ENCODE assay signal across 16 mouse cellular contexts in the genomic region with DNA sequence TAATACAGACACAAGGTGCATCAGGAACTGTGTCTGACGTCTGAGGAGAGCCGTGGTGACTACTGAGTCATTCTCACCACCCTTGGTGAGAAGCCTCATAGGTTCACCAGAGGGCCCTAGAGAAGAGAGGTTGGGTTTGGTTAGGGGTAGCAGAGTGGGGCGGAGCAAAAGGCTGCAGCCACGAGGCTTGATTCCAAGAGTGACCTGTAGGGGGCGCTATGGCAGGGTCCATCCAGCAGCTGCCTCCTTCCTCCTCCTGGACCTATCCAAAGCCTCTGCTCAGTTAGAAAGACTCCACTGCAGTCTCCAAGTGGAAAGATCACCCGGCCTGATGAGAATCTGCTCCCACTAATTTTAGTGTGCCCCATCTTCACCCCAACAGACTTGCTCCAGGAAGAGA.
DNase-seq lines count a peak whose midpoint lies in the region; ATAC-seq and TF ChIP-seq lines count a peak whose summit lies in the region.
"Had no signal": no experiment of that assay in that cellular context is flagged by ENCODE, and none has a peak within 500 bp of the region (broad histone marks: within the 10 kb centered on the region; RNA-seq: fewer than 3 reads in every experiment).

No protein-coding gene starts in this region.

- H3K4me3 ChIP-seq in kidney, adult 2 months (ENCODE audit: insufficient read depth, low read depth, low read length), result no peak overlapping the region
- no peak overlapping the region for H3K4me3 ChIP-seq in midbrain, postnatal 0 days (ENCODE audit: low read depth, low read length)
- no peak overlapping the region for H3K4me3 ChIP-seq in midbrain, embryonic 14.5 days (replicated peaks; ENCODE audit: low read depth, low read length)
- no peak overlapping the region for H3K4me3 ChIP-seq in MEL (ENCODE audit: control insufficient read depth in 1 of 2, insufficient read depth in 1 of 2, low read depth in 2 of 2, low read length in 2 of 2)
- H3K4me3 ChIP-seq: embryonic facial prominence, embryonic 15.5 days; forebrain, embryonic 12.5 days; hindbrain, embryonic 12.5 days; limb, embryonic 12.5 days; lung, embryonic 15.5 days had no signal

- H3K79me2 ChIP-seq in MEL (ENCODE audit: control insufficient read depth, insufficient read depth, low read length, poor library complexity), result no peaks in the 10 kb centered on the region

- DNase-seq in kidney, adult 2 months, result no peak
- no peak for DNase-seq in kidney, postnatal 14 days
- no peak for DNase-seq in midbrain, postnatal 0 days (ENCODE audit: low spot score)
- DNase-seq in midbrain, embryonic 14.5 days, result no peak
- no peak for DNase-seq in MEL (ENCODE audit: low read depth, low spot score)
- DNase-seq in testis, postnatal 10 days (ENCODE audit: low spot score), result peak; percentile 54
- no peak for DNase-seq in yolk sac, embryonic 10.5 days (ENCODE audit: low spot score)
- DNase-seq: cerebellum, adult 8-10 months; heart, adult 11 months; kidney, adult 11 months had no signal

- no peak for ATAC-seq in midbrain, postnatal 0 days (ENCODE audit: low FRiP score)
- ATAC-seq in midbrain, embryonic 14.5 days (ENCODE audit: low FRiP score, low TSS enrichment), result no peak
- ATAC-seq: CD4-positive, CD25-positive, alpha-beta regulatory T cell, adult 4 months had no signal

- H3K27me3 ChIP-seq in kidney, adult 2 months (replicated peaks; ENCODE audit: control insufficient read depth, insufficient read depth, low read length), result no peaks in the 10 kb centered on the region
- H3K27me3 ChIP-seq in midbrain, postnatal 0 days (ENCODE audit: insufficient read depth, low read length), result no peaks in the 10 kb centered on the region
- H3K27me3 ChIP-seq in midbrain, embryonic 14.5 days (ENCODE audit: control insufficient read depth, insufficient read depth, low read length), result no peaks in the 10 kb centered on the region
- H3K27me3 ChIP-seq in MEL (ENCODE audit: control insufficient read depth in 1 of 2, insufficient read depth in 2 of 2, low read length in 2 of 2), result no peaks in the 10 kb centered on the region
- H3K27me3 ChIP-seq: embryonic facial prominence, embryonic 15.5 days; forebrain, embryonic 12.5 days; hindbrain, embryonic 12.5 days; limb, embryonic 12.5 days; lung, embryonic 15.5 days had no signal

- H3K9ac ChIP-seq in midbrain, postnatal 0 days (replicated peaks; ENCODE audit: low read length, poor library complexity, severe bottlenecking), result no peak overlapping the region
- H3K9ac ChIP-seq in midbrain, embryonic 14.5 days (replicated peaks; ENCODE audit: low read length), result no peak overlapping the region
- H3K9ac ChIP-seq in MEL (ENCODE audit: control insufficient read depth, low read depth, low read length, poor library complexity, severe bottlenecking), result no peak overlapping the region
- H3K9ac ChIP-seq: embryonic facial prominence, embryonic 15.5 days; forebrain, embryonic 12.5 days; hindbrain, embryonic 12.5 days; limb, embryonic 12.5 days; lung, embryonic 15.5 days had no signal

- no peaks in the 10 kb centered on the region for H3K36me3 ChIP-seq in kidney, adult 2 months (ENCODE audit: control insufficient read depth, insufficient read depth, low read length)
- H3K36me3 ChIP-seq in midbrain, postnatal 0 days (ENCODE audit: insufficient read depth, low read length), result no peaks in the 10 kb centered on the region
- no peaks in the 10 kb centered on the region for H3K36me3 ChIP-seq in midbrain, embryonic 14.5 days (ENCODE audit: control insufficient read depth, insufficient read depth, low read length)
- H3K36me3 ChIP-seq in MEL (ENCODE audit: control insufficient read depth in 1 of 2, insufficient read depth in 2 of 2, low read length in 2 of 2), result no peaks in the 10 kb centered on the region
- H3K36me3 ChIP-seq: embryonic facial prominence, embryonic 15.5 days; forebrain, embryonic 12.5 days; hindbrain, embryonic 12.5 days; limb, embryonic 12.5 days; lung, embryonic 15.5 days had no signal

- no peak overlapping the region for H3K4me2 ChIP-seq in midbrain, postnatal 0 days (ENCODE audit: low read depth, low read length, poor library complexity, severe bottlenecking)
- no peak overlapping the region for H3K4me2 ChIP-seq in midbrain, embryonic 14.5 days (ENCODE audit: low read length)
- H3K4me2 ChIP-seq: embryonic facial prominence, embryonic 15.5 days; forebrain, embryonic 12.5 days; hindbrain, embryonic 12.5 days; limb, embryonic 12.5 days; lung, embryonic 15.5 days had no signal

- no peaks in the 10 kb centered on the region for H3K4me1 ChIP-seq in kidney, adult 2 months (ENCODE audit: control insufficient read depth, insufficient read depth, low read length)
- H3K4me1 ChIP-seq in midbrain, postnatal 0 days (ENCODE audit: insufficient read depth, low read length), result 0 out of 2 replicates have a peak, but pooled peaks cover 7% of the 10 kb centered on the region
- no peaks in the 10 kb centered on the region; the same call in 1 of the 2 replicates for H3K4me1 ChIP-seq in midbrain, embryonic 14.5 days (ENCODE audit: control insufficient read depth, insufficient read depth, low read length)
- no peaks in the 10 kb centered on the region for H3K4me1 ChIP-seq in MEL (ENCODE audit: control insufficient read depth in 1 of 2, insufficient read depth in 2 of 2, low read length in 2 of 2)
- H3K4me1 ChIP-seq: lung, embryonic 15.5 days had no signal

- no peak overlapping the region for H3K27ac ChIP-seq in kidney, adult 2 months (ENCODE audit: insufficient read depth, low read depth, low read length)
- H3K27ac ChIP-seq in midbrain, postnatal 0 days (ENCODE audit: low read depth, low read length), result no peak overlapping the region
- no peak overlapping the region for H3K27ac ChIP-seq in midbrain, embryonic 14.5 days (replicated peaks; ENCODE audit: low read depth, low read length)
- no peak overlapping the region for H3K27ac ChIP-seq in MEL (ENCODE audit: control insufficient read depth, low read depth, low read length)
- H3K27ac ChIP-seq: embryonic facial prominence, embryonic 15.5 days; forebrain, embryonic 12.5 days; hindbrain, embryonic 12.5 days; limb, embryonic 12.5 days; lung, embryonic 15.5 days had no signal

- no peaks in the 10 kb centered on the region for H3K9me3 ChIP-seq in midbrain, postnatal 0 days (ENCODE audit: low read length)
- H3K9me3 ChIP-seq in midbrain, embryonic 14.5 days (ENCODE audit: control insufficient read depth, low read length), result no peaks in the 10 kb centered on the region
- no peaks in the 10 kb centered on the region for H3K9me3 ChIP-seq in MEL (replicated peaks; ENCODE audit: insufficient read depth, low read length)
- H3K9me3 ChIP-seq: embryonic facial prominence, embryonic 15.5 days; forebrain, embryonic 12.5 days; hindbrain, embryonic 12.5 days; lung, embryonic 15.5 days had no signal

- WGBS in kidney, adult 2 months, result 79% methylated on average over 6 of the region's 6 CpGs
- 85% methylated on average over 6 of the region's 6 CpGs for WGBS in midbrain, postnatal 0 days
- WGBS in midbrain, embryonic 14.5 days, result 79% methylated on average over 6 of the region's 6 CpGs

- no peak for TF ChIP-seq RAD21 in MEL (IDR thresholded peaks at IDR 0.05; ENCODE audit: low read depth, low read length)

- TF ChIP-seq POLR2A in kidney, adult 2 months (IDR thresholded peaks at IDR 0.05; ENCODE audit: low read depth, low read length), result no peak
- TF ChIP-seq POLR2A in MEL (IDR thresholded peaks at IDR 0.05; ENCODE audit: control insufficient read depth in 1 of 2, insufficient read depth in 1 of 2, low read depth in 1 of 2, low read length in 2 of 2, poor library complexity in 1 of 2), result no peak

- TF ChIP-seq CTCF in kidney, adult 2 months (conservative IDR thresholded peaks at IDR 0.05; ENCODE audit: insufficient read depth, insufficient read length, low read depth, low read length), result 0 out of 2 replicates have a peak, but pooled peaks have one; percentile 10
- peak; percentile 6; the same call in 1 of the 2 replicates for TF ChIP-seq CTCF in midbrain, postnatal 0 days (IDR thresholded peaks at IDR 0.05)
- peak in 2 of 3 experiments; percentile 10 to 16; a peak in 1 of 6 replicates for TF ChIP-seq CTCF in MEL (IDR thresholded peaks at IDR 0.05 in 2 of 3, conservative IDR thresholded peaks at IDR 0.05 in 1 of 3; ENCODE audit: control insufficient read depth in 1 of 3, insufficient read depth in 1 of 3, low read depth in 2 of 3, low read length in 3 of 3, poor library complexity in 1 of 3, severe bottlenecking in 1 of 3)

- TF ChIP-seq EP300 in MEL (IDR thresholded peaks at IDR 0.05; ENCODE audit: low read depth in 1 of 2, low read length in 2 of 2), result no peak

TF ChIP-seq in MEL, 35 proteins besides CTCF, POLR2A, EP300 and RAD21:
- no peak for TF ChIP-seq USF2 (IDR thresholded peaks at IDR 0.05; ENCODE audit: borderline replicate concordance in 1 of 2, insufficient read depth in 1 of 2, low read depth in 1 of 2, low read length in 2 of 2)
- no peak for TF ChIP-seq ZMIZ1 (IDR thresholded peaks at IDR 0.05; ENCODE audit: low read depth, low read length)
- no peak for TF ChIP-seq UBTF (IDR thresholded peaks at IDR 0.05; ENCODE audit: borderline replicate concordance, insufficient read depth, low read depth, low read length)
- no peak for TF ChIP-seq ZKSCAN1 (IDR thresholded peaks at IDR 0.05; ENCODE audit: low read depth, low read length)
- TF ChIP-seq GATA1 (IDR thresholded peaks at IDR 0.05; ENCODE audit: low read depth, low read length), result no peak
- TF ChIP-seq MYC (IDR thresholded peaks at IDR 0.05; ENCODE audit: low read depth, low read length), result no peak
- TF ChIP-seq TAL1 (IDR thresholded peaks at IDR 0.05; ENCODE audit: low read length), result no peak
TF ChIP-seq in MEL: peak in this region for 0.
